Mouse (Mus musculus) layer of hippocampus, postnatal 36 days (tissue): ENCODE data around the gene Btg1. TPM values are rescaled to one million over a fixed set of nuclear protein-coding genes. Genes with fewer than 3 reads are reported as not detected.

Experiments used
- DNase-seq, 2 experiments: peaks; one replicate each; pipeline ENCODE4 v3.0.0; 2022
- total RNA-seq, 2 experiments: library from RNA; stranded (reverse); gene quantifications; 2 replicates each; pipeline ENCODE4 v1.2.3; 2021

Gene Btg1
- total RNA-seq, 2 experiments from 2014 or later, result 50.4 to 52.1 TPM

DNA sequence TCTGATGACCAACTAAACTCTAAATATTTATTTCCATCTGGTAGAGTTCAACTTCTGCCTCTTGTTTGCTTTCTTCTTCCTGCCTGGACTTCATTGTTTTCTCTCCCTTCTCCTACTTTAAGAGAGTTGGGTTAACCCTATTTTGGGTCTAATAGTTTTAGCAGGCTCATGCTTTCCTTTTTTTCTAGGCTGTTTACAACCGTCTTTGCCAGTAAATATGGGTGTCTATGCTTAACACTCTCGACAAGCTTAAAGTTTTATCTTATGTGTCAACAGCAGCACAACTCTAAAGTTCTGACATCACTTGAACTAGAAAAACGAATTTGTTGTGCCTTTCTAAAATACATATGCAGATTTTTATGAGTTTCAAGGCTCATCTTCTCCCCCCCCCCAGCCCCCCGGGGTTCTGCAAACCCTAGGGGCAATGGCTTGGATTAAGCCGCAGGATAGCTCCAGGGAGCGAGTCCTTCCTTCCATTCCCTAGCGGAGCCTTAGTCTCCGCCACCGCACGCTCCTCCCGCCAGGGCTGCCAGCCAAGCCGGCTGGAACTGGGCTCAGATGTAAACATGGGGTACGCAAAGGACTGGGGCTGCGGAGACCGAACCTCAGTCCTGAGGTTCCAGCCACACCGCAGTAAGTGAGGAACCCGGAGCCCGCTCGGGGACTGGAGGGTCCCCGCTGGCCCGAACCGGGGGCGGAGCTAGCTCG lies 651 bp upstream of the Btg1 start:
- DNase-seq, result no peak

DNA sequence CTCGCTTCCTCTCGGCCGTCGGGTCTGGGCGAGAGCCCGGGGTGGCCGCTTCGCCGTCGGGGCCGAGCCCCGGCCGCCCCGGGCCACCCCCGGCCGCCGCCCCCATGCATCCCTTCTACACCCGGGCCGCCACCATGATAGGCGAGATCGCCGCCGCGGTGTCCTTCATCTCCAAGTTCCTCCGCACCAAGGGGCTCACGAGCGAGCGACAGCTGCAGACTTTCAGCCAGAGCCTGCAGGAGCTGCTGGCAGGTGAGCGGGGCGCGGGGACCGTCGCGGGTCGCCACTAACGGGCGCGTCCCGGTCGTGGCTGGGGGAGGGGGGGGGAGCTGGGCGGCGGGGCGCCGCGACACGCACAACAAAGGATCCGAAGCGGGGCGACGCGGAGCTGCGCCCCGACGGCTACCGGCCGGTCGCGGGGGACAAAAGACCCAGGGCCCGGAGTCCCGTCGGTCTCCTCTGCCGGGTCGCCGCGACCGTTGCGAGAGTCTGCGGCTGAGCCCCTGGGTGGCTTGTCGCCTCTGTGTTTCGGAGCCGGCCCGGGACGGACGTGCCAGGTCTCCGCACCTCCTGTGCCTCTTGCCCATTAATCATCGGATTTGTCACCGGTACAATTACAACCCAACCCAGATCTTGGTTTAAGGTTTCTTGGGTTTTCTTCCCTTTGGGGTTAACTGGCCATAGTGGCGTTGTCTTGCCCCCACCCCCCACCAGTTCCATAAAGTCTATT lies 580 bp downstream of the Btg1 start:
- DNase-seq, result peak in 1 of 2 experiments; percentile 24

DNA sequence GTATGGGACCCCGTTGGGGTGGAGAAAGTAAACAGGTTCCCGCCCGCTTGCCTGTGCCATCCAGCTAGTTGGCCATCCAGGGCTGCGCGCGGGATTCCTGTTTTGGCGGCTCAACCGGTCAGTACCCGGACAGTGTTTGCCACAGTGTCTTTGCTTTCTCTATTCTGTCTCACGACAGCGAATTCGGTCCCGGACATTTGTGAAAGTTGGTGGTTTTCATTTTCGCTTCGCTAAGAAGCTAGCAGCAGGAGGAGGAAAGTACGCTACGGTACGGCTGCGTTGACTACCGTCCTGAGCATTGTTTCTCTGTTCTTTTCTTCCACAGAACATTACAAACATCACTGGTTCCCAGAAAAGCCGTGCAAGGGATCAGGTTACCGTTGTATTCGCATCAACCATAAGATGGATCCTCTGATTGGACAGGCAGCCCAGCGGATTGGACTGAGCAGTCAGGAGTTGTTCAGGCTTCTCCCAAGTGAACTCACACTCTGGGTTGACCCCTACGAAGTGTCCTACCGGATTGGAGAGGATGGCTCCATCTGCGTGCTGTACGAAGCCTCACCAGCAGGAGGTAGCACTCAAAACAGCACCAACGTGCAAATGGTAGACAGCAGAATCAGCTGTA lies 1.3 kb downstream of the Btg1 start:
- DNase-seq, result peak; percentile 64 to 73

DNA sequence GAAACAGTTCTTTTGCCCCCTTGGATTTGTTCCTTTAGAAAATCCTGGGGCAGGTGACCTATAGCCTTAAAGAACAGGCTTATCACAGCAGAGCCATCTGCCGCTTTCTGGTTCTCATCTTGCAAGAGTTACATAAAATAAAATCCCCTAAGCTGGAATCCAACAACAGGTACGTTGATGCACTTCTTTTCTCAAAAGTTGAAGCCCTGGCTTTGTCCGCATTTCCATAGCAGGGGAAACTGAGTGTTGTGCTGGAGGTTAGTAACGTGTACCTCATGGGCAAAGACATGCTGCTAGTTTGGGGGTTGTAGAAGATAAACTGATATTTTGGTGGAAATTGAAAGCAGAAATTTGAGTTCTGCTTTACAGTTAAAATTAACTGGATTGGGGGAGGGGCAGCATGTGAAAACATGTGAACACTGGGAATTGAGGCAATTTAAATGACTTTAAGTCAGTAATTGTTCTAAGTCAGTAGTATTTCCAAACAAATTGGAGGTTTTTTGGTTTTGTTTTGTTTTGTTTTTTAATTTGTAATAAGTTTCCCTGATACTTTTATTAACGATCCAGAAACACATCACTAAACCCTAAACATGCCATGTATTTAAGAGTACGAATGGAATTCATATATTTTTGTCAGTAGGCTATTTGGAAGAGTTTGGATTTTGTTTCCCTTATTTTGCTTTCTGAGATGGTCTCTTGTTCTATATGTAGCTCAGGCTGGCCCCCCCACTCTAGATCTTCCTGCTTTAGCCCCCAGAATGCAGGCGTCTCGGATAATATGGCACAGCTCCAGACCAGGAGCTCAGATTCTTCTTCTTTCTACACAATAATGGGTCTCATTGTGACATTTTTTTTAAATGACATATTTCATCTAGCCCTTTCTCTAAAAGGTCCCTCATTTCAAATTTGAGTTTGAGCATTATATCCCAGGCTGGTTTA lies 3.4 kb downstream of the Btg1 start:
- DNase-seq, result no peak

DNA sequence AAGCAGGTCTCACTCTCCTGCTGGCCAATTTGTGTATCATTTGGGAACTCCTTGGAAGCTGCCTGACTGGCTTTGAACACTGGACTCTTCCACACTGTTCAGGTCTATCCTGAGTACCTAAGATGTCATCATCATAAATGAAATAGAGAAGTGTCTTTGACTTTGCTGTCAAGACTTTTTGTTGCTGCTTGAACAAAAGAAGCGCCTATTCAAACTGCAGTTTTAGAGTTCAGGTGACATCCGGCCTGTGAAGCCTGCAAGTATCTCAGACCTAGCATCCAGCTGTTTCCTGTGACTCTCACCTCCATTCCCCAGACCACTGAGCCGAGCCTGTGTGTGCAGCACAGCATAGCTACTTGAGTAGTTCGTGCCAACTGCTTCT lies 4.1 kb downstream of the Btg1 start:
- DNase-seq, result no peak

DNA sequence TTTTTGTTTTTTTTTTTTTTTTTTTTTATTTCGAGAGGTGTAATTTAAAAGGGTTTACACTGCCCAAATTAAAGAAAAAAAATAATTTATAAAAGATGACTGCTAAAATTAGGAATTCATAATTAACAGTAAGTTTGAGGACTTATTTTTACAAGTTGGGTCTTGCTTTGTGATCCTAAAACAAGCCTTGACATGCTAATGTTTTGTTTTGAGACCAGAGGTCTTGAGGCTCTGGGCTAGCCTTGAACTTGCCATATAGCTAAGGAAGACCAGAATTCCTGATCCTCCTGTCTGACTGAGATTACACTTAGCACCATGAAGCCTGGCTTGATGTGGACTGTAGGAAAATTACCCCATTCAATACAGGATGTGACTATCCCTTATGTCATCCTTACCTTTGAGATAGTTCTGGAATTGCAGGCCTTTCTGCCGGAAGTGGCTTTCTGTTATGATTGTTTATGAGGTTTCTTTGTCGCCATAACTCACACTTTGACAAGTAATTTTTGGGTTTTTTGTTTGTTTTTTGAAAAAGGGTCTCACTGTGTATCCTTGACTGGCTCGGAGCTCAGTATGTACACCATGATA lies 4.6 kb downstream of the Btg1 start:
- no peak for DNase-seq

DNA sequence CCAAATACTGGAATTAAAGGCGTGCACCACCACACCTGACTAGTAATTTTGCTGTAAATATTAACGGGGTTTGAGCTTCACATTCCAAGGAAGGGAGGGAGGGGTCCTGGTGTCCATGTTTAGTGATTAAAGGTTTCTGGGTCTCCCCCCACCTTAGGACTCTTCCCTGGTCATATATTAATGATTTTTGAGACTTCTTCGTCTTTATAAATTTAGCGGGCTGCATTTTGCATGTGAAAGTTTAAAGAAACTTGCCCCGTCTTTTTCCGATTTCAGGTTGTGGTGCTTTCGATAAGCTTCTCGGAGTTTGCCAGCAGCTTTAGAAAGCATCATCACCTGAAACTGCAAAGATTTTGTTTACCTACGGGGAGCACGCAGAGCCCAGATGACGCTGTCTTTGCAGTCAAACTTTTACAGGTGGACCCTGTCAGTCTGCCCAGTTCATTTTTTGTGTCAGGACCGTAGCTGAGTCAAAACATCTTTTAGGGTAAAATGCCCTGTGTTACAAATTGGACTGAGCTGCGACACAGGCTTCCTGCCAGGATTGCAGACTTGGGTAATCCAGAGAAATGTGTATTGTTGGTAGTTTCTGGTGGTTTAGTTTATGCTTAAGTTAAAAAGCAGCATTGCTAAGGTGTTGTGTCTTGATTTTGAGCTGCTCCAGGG lies 5.3 kb downstream of the Btg1 start:
- DNase-seq, result no peak

DNA sequence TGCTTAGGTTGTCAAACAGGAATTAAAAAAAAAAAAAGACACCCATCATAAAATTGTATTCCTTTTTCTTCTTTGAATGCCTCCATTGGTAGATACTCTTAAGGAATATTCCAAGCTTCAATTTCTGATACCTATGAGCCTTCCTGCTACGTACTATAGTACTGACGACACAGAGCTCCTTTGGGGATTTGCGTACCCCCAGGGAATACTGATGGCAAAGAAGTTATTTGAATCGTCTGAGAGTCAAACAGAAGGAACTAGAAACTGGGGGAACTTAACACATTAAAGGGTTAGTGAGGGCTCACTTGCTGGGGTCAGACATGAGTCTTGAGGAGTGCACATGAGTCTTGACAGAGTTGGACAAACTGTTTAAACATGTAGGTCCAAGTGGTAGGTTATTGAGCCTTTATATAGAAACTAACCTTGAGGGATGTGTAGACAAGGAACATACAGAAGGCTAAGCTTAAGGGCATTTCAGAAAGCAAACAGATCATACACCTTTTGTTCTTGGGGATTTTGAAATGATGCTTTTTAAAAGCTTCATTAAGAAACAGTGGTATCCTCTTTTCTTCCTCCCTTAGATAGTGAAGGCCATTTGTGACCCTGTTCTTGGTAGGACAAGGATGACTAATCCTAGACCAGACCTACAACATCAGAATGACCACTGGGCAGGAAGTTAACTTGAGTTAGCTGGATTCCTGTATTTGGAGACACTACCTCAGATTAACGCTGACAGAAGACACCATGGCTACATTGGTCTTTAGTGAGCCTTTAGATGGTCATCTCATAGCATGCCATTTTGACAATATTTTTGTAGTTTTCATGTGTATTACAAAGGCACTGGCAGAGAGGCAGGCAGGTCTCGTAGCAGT lies 6.2 kb downstream of the Btg1 start:
- DNase-seq, result no peak

DNA sequence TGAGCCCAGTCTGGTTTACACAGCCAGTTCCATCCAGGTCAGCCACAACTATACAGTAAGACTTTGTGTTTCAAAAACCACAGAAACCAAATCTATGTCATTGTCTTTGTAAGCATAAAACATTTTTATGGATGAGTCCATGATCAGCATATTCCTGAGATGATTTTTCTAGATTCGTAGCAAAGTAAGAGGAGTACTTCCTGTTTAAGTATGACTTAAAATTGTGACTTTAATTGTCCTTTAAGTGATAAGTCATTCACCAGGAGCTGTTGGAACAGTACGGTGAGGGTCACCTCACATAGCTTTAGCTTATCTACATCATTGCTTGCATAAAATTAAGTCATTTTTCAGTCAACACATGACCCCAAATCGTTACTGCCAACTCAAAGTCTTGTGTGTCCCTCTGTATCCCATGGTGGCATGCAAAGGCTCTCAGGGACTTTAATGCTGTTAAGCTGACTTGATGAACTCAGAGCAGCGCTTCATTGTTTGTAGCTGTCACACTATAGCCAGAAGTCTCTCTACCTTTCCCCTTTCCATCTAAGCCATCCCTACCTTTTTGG lies 6.9 kb downstream of the Btg1 start:
- no peak for DNase-seq

DNA sequence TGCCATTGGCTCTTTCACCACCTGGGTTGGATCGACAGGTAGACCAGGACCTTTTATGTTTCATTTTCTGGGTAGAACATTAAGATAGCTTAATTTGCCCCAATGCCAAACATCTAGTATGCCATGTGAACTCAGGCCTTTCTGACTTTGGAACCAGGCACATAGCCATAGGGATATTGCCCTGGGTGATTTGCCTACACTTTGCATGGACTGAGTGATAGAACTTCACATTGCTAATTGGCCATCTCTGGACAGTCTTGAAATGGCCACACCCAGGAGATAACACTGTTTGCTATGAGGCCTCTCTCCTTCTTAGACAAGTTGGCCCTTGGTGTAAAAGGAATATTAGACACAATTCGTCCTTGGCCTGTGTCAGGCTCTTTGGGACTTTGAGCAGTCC lies 7.6 kb downstream of the Btg1 start:
- DNase-seq, result no peak

DNA sequence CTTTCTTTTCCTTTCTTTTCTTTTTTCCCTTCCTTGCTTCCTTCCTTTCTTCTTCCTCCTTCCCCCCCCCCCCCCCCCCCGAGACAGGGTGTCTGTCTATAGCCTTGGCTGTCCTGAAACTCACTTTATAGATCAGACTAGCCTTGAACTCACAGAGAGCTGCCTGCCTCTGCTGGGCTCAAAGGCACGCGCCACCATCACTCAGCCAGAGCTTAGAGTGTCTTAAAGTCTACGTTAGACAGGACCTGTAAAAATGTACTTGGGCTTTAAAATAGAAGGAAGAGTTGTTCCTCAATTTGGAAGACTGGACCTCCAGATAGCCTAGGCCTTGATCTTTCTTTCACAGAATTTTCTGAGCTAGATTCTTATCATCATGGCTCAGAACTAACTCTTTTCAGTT lies 8.3 kb downstream of the Btg1 start:
- DNase-seq, result no peak

DNA sequence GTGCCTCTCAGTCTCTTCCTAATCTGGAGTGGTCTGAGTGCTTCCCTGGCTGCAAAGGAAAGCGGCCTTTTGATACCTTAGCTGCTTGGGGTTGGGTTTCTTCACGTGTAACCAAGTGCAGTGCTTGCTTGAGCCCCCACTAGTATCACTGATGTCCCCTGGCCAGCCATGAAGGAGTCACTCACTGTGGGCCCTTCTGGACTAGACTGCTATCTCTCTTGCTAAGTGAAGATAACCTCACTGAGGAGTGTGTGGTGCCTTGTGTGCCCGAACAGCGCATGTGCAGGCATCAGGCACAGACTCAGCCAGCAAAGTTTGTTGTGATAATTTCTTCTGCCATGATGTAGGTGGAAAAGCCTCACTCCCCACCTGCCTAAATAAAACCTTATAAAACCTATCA lies 8.9 kb downstream of the Btg1 start:
- no peak for DNase-seq

DNA sequence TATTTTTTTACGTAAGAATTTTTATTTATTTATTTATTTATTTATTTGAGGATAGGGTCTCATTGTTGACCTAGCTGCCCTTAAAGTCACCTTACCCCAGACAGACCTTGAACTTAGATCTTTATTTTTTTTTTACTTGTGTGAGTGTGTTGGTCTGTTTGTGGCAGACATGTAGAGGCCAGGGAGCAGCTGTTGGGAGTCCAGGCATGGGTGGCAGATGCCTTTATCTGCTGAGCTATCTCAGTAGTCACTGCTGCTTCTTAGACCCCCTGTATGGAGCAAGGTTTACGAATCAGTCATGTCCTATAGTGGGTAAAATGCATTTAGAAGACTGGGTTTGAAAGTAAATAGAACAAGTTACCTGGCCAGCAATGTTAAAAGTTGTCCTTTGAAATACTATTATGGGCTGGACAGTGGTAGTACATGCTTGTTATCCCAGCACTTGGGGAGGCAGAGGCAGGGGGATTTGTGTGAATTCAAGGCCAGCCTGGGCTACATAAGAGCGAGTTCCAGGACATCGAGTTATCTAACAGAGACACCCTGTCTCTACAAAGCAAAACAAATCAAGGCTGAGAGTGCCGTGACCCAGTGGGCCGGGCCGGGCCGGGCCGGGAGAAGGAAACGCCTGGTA lies 9.4 kb downstream of the Btg1 start:
- no peak for DNase-seq

DNA sequence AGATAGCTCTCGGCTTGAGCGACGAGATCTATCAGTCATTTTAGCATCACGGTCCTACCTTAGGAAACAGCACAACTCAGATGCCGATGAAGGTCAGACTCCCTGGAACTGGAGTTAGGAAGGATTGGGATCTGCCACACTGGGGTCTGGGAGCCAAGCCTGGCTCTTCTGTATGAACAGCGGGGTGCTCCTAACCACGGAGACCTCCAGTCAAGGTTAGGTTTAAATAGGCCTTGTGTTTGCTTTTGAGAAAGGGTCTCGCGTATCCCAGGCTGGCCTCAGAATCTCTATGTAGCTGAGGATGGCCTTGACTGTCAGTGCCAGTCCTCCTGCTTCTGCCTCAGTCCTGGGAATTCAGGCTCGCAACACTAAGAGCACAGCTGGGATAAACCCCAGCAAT lies 10.5 kb downstream of the Btg1 start:
- no peak for DNase-seq

DNA sequence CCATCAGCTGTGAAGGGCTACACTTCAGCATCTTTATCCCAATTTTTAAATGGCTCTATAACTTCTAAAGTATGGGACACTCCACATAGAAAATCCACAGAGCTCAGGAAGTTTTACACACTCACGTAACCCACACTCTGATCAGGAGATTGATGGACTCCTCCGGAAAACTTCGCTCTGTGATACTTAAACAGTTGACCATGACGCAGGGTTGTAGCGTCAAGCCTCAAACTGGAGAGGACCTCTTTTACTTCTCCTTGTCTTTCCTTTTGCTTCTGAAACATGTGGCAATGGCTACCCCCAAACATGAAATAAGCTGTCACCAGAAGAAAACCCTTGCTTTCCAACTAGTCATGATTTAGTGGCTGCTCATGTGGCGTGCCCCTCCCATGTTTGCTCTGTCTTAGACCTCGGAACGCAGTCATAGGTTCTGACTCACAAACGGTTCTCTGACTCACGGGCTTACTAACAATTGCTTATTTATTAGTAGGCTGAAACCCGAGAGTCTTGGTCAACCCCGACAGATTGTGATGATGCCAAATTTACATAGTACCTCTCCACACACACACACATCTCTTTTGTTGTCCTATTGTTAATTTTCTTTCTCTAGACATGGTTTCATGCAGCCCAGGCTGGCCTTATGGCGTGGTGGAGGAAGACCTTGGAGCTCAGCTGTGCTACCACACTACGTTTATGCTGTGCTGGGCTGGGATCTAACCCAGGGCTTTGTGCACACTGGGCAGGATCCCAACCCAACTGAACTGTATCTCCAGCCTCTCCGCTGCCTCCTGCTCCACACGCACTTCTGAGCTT lies 11.5 kb downstream of the Btg1 start:
- DNase-seq, result no peak

DNA sequence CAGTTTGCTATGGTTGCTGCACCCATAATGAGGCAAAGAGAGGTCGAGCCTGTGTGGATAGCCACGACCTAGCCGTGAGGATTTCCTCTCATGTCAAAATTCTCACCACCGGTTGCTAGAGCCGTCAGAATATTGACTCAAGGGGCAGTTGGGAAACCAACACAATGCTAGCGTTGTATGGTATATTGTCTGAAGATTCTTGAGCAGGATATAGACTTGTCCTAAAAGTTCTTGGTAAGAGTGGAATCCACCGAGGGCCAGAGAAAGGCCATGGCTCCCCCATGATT lies 12.1 kb downstream of the Btg1 start:
- no peak for DNase-seq

DNA sequence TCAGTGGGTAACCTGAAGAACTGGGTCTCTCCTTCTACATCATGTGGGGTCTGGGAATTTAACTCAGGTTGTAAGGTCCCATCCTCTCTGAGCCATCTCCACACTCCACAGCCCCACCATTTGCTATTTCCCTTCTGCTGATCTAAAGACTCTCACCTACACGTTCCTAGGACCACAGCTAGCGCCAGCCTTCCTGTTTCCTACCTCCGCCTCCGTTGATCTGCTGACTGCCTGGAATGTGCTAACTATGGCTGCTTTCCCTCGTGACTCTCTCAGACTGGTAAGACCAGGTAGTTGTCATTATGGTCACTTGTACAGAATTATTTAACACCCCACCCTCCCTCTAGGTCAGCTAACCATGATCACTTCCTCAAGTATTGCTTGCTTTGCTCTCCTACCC lies 13.3 kb downstream of the Btg1 start:
- DNase-seq, result no peak

DNA sequence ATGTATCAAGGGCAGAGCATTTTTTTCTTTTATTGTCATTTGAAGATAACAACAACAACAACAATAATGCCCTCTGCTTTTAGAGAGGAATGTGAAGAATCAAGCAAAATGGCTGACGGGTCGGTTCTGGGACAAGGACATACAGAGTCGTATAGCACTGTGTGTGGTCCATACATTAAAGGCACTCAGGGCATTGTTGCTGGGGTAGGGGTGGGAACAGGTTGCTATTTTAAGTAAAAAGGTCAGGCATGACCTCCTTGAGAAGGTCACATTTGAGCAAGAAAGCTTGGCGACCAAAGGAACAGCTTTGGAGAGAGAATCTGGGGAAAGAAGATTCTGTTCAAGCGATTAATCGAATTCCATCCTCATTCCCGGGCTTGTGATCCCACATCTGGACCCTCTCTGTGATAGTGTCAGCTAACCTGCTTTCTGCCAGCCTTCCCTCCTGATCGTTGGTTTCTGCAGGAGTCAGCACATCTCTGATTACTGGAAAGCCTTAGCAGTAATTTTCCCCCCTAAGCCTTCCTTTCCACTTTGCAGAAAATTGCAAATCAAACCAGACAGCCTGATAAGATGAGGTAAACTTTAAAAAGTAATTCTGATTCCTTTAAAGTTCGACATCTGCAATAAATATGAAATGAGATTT lies 14.4 kb downstream of the Btg1 start:
- DNase-seq, result no peak
